Mouse (Mus musculus) brain, adult 2 months (tissue): ENCODE data around the gene Fgfr2.

Source experiments
- DNase-seq: peaks from one replicate; pipeline ENCODE4 v3.0.0; 2011; ENCODE audit warnings: low read depth, low spot score

Gene Fgfr2

GRCm38 (mm10) chr7:132776338-132777111 lies 346.6 kb downstream of the Fgfr2 start:
- DNase-seq: peak; percentile 61

GRCm38 (mm10) chr7:132775922-132776321 lies 347.2 kb downstream of the Fgfr2 start:
- DNase-seq: no peak

GRCm38 (mm10) chr7:132775333-132775732 lies 347.8 kb downstream of the Fgfr2 start:
- no peak for DNase-seq

- DNase-seq: no peak
Observed at GRCm38 (mm10) chr7:132773011-132773705, 350.0 kb downstream of the Fgfr2 start.

GRCm38 (mm10) chr7:132772440-132772839 lies 350.7 kb downstream of the Fgfr2 start:
- no peak for DNase-seq

GRCm38 (mm10) chr7:132768498-132769344 lies 354.4 kb downstream of the Fgfr2 start:
- peak; percentile 58 for DNase-seq

GRCm38 (mm10) chr7:132767999-132768370 lies 355.2 kb downstream of the Fgfr2 start:
- DNase-seq: peak; percentile 66

GRCm38 (mm10) chr7:132767233-132767998 lies 355.7 kb downstream of the Fgfr2 start:
- peak; percentile 42 for DNase-seq

GRCm38 (mm10) chr7:132766235-132766871 lies 356.8 kb downstream of the Fgfr2 start:
- DNase-seq: peak; percentile 66

- no peak for DNase-seq
Observed at GRCm38 (mm10) chr7:132765629-132766186, 357.4 kb downstream of the Fgfr2 start.

- DNase-seq: no peak
Observed at GRCm38 (mm10) chr7:132764896-132765491, 358.2 kb downstream of the Fgfr2 start.

- DNase-seq: peak; percentile 73
Observed at GRCm38 (mm10) chr7:132764314-132764713, 358.8 kb downstream of the Fgfr2 start.

GRCm38 (mm10) chr7:132763911-132764310 lies 359.2 kb downstream of the Fgfr2 start:
- no peak for DNase-seq

GRCm38 (mm10) chr7:132763351-132763750 lies 359.8 kb downstream of the Fgfr2 start:
- DNase-seq: peak; percentile 83

GRCm38 (mm10) chr7:132761409-132761808 lies 361.7 kb downstream of the Fgfr2 start:
- no peak for DNase-seq

GRCm38 (mm10) chr7:132760589-132761180 lies 362.5 kb downstream of the Fgfr2 start:
- no peak for DNase-seq

- peak; percentile 96 for DNase-seq
Observed at GRCm38 (mm10) chr7:132759926-132760325, 363.2 kb downstream of the Fgfr2 start.

GRCm38 (mm10) chr7:132759405-132759891 lies 363.7 kb downstream of the Fgfr2 start:
- DNase-seq: no peak

GRCm38 (mm10) chr7:132758875-132759274 lies 364.3 kb downstream of the Fgfr2 start:
- peak; percentile 85 for DNase-seq
